Mouse (Mus musculus) heart, adult 2 months (tissue): Measurements from ENCODE around the gene Ccdc169. TPM values are rescaled to one million over a fixed set of nuclear protein-coding genes. Genes with fewer than 3 reads are reported as not detected.

Source experiments
- DNase-seq, 2 experiments: peaks; one replicate each; pipeline ENCODE4 v3.0.0; 2021
- H3K27ac ChIP-seq: fragments of 200-600 bp; 2 replicates; pipeline ENCODE4 v1.8.1; 2022
- H3K27me3 ChIP-seq: fragments of 200-500 bp; 2 replicates; pipeline ENCODE4 v1.6.1; 2012; ENCODE audit warnings: mild to moderate bottlenecking, low read length, inconsistent platforms, mixed read lengths; ENCODE audit not compliant: control insufficient read depth, insufficient read depth
- H3K36me3 ChIP-seq: fragments of 200-500 bp; 2 replicates; pipeline ENCODE4 v1.6.1; 2012; ENCODE audit warnings: low read length, inconsistent platforms; ENCODE audit not compliant: control insufficient read depth, insufficient read depth
- H3K4me1 ChIP-seq: fragments of 200-500 bp; 2 replicates; pipeline ENCODE4 v1.6.1; 2011; ENCODE audit warnings: low read length; ENCODE audit not compliant: control insufficient read depth, insufficient read depth
- H3K4me3 ChIP-seq: fragments of 200-600 bp; 2 replicates; pipeline ENCODE4 v1.8.1; 2022
- H3K79me2 ChIP-seq: fragments of 200-500 bp; replicated peaks from 2 replicates; pipeline ENCODE4 v1.6.1; 2012; ENCODE audit warnings: mild to moderate bottlenecking, inconsistent platforms, low read length, moderate library complexity, mixed read lengths; ENCODE audit not compliant: control insufficient read depth, insufficient read depth
- H3K9ac ChIP-seq: fragments of 200-500 bp; 2 replicates; pipeline ENCODE4 v1.6.1; 2012; ENCODE audit warnings: low read depth, mild to moderate bottlenecking, control low read depth, inconsistent platforms, low read length, mixed read lengths
- CTCF ChIP-seq: fragments of 200-600 bp; IDR thresholded peaks from 2 replicates; pipeline ENCODE4 v1.8.1; 2022; ENCODE audit warnings: antibody characterized with exemption, mild to moderate bottlenecking, moderate library complexity
- EP300 ChIP-seq: fragments of 200-500 bp; IDR thresholded peaks from 2 replicates; pipeline ENCODE4 v1.6.1; 2011; ENCODE audit warnings: low read depth, low read length, control low read depth; ENCODE audit not compliant: insufficient read depth
- POLR2A ChIP-seq: fragments of 200-500 bp; IDR thresholded peaks from 2 replicates; pipeline ENCODE4 v1.6.1; 2011; ENCODE audit warnings: mild to moderate bottlenecking, low read depth, low read length, control low read depth; ENCODE audit not compliant: insufficient read depth
- WGBS: fragments of 180-500 bp; shearing (Covaris S2); methylation state at CpG from one replicate; pipeline ENCODE4 v1.1.7; 2018; 5-methylcytosine and 5-hydroxymethylcytosine counted together
- intact Hi-C: fragments of 180-260 bp; cut with DNase I; formaldehyde crosslinking; loops from one replicate; pipeline ENCODE4 v1.15.1; 2025
- polyA plus RNA-seq: library from polyadenylated mRNA; depleted of rRNA; stranded (reverse); fragments of >200 nt; gene quantifications from 2 replicates; pipeline ENCODE4 v1.2.3, GENCODE M21; 2012
- total RNA-seq, 2 experiments: library from RNA; stranded (reverse); gene quantifications; 2 replicates each; pipeline ENCODE4 v1.2.3; 2021

Ccdc169 gene
- total and polyA plus RNA-seq, 3 experiments: not detected

- H3K27ac ChIP-seq: peak overlapping the region; percentile 61
- H3K9ac ChIP-seq: no peak overlapping the region; the same call in 1 of the 2 replicates
- 34% methylated on average over 7 of the region's 7 CpGs for WGBS
- DNase-seq: peak in 1 of 2 experiments; percentile 63
- no peak overlapping the region for H3K4me3 ChIP-seq
- H3K79me2 ChIP-seq: no peaks in the 10 kb centered on the region
- no peaks in the 10 kb centered on the region for H3K27me3 ChIP-seq
- TF ChIP-seq POLR2A (no peak), CTCF (no peak), EP300 (no peak)
- intact Hi-C loops: loop anchor here (5.0 kb wide), 1 partner anchor 307 kb away; the partner anchor contains the start of gene Rfxap
- peaks cover 11% of the 10 kb centered on the region for H3K36me3 ChIP-seq
- peaks cover 7% of the 10 kb centered on the region for H3K4me1 ChIP-seq
Measured at GRCm38 (mm10) chr3:55114313-55115065, 22.6 kb upstream of the Ccdc169 start.

GRCm38 (mm10) chr3:55115071-55115470, 22.1 kb upstream of the Ccdc169 start:
- 30% methylated on average over 1 of the region's 1 CpGs for WGBS
- Histone ChIP-seq H3K9ac (no peak overlapping the region), H3K4me3 (no peak overlapping the region), H3K79me2 (no peaks in the 10 kb centered on the region), H3K4me1 (peaks cover 7% of the 10 kb centered on the region), H3K27me3 (no peaks in the 10 kb centered on the region), H3K27ac (peak overlapping the region; percentile 61), H3K36me3 (peaks cover 11% of the 10 kb centered on the region)
- TF ChIP-seq CTCF: 0 out of 2 replicates have a peak, but pooled peaks have one; percentile 21
- TF ChIP-seq POLR2A: no peak
- DNase-seq: no peak
- intact Hi-C loops: no loop called here

- H3K36me3 ChIP-seq: peaks cover 11% of the 10 kb centered on the region
- no peaks in the 10 kb centered on the region for H3K79me2 ChIP-seq
- H3K4me3 ChIP-seq: no peak overlapping the region
- H3K9ac ChIP-seq: no peak overlapping the region
- intact Hi-C loops: no loop called here
- H3K4me1 ChIP-seq: peaks cover 7% of the 10 kb centered on the region
- TF ChIP-seq EP300 (no peak), POLR2A (no peak), CTCF (no peak)
- H3K27ac ChIP-seq: no peak overlapping the region
- WGBS: 52% methylated on average over 8 of the region's 8 CpGs
- no peaks in the 10 kb centered on the region for H3K27me3 ChIP-seq
- no peak for DNase-seq
Measured at GRCm38 (mm10) chr3:55115989-55116388, 21.1 kb upstream of the Ccdc169 start.

GRCm38 (mm10) chr3:55119275-55119898, 17.8 kb upstream of the Ccdc169 start:
- Histone ChIP-seq H3K4me1 (peaks cover 7% of the 10 kb centered on the region), H3K27me3 (no peaks in the 10 kb centered on the region), H3K79me2 (no peaks in the 10 kb centered on the region), H3K4me3 (no peak overlapping the region), H3K9ac (no peak overlapping the region), H3K27ac (no peak overlapping the region), H3K36me3 (peaks cover 11% of the 10 kb centered on the region)
- intact Hi-C loops: no loop called here
- TF ChIP-seq POLR2A (no peak), EP300 (no peak), CTCF (no peak)
- DNase-seq: peak; percentile 43 to 62
- 63% methylated on average over 6 of the region's 6 CpGs for WGBS

- intact Hi-C loops: no loop called here
- Histone ChIP-seq H3K4me3 (no peak overlapping the region), H3K79me2 (no peaks in the 10 kb centered on the region), H3K27me3 (no peaks in the 10 kb centered on the region), H3K4me1 (peaks cover 2% of the 10 kb centered on the region; the same call in 1 of the 2 replicates), H3K36me3 (peaks cover 8% of the 10 kb centered on the region), H3K9ac (no peak overlapping the region), H3K27ac (no peak overlapping the region)
- TF ChIP-seq CTCF: no peak
- TF ChIP-seq POLR2A: no peak
- no peak for TF ChIP-seq EP300
- WGBS: 57% methylated on average over 3 of the region's 3 CpGs
- DNase-seq: no peak
Measured at GRCm38 (mm10) chr3:55122336-55122870, 14.7 kb upstream of the Ccdc169 start.

- no peak overlapping the region for H3K9ac ChIP-seq
- no peak overlapping the region for H3K4me3 ChIP-seq
- peaks cover 8% of the 10 kb centered on the region for H3K36me3 ChIP-seq
- intact Hi-C loops: no loop called here
- WGBS: 93% methylated on average over 4 of the region's 4 CpGs
- no peaks in the 10 kb centered on the region for H3K27me3 ChIP-seq
- no peak overlapping the region for H3K27ac ChIP-seq
- TF ChIP-seq CTCF (no peak), EP300 (no peak), POLR2A (no peak)
- H3K4me1 ChIP-seq: peaks cover 2% of the 10 kb centered on the region; the same call in 1 of the 2 replicates
- no peak for DNase-seq
- H3K79me2 ChIP-seq: no peaks in the 10 kb centered on the region
Measured at GRCm38 (mm10) chr3:55123064-55123463, 14.1 kb upstream of the Ccdc169 start.
